Mouse (Mus musculus) T-helper 17 cell (primary cell): ENCODE data around the gene Ptges2.
"Not testable (repeated sequence)": the region's sequence is repeated elsewhere in the genome, so short reads cannot be mapped to it uniquely, and the experiment has no call there.

Experiments used
- in situ Hi-C, 2 experiments: fragments of 300-600 bp; cut with MboI, MseI; formaldehyde crosslinking; loops; 1 replicate in 1 of 2; 2 replicates in 1 of 2; pipeline ENCODE4 v1.15.1; 2025; ENCODE audit warnings: high pct_unique_total_duplicates in 2 of 2

The Ptges2 gene

DNA sequence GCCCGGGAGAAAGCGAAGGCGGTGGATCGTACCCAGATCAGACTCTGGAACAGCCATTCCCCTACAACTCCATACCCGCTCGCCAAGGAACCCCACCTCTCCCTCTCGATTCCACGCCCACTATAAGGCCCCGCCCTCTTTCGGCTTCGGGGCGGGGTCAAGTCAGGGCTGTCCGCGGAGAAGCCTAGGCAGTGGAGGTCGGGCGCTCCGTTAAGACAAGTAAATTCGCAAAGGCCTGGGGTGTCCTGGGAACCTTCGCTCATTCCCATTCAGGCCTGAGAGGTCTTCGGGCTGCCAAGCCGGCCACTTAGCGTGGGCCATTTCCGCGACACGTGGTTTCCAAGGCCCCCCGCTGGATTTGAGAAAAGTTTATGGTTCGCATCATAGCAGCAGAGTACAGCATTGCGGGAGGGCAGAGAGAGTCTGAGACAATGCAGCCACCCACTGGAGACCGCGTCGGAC is at the start of gene Ptges2:
Gene Ptges2, plus strand, starts transcription at position 413 of the 462 bp plus-strand sequence.
- in situ Hi-C loops = no loop called here

DNA sequence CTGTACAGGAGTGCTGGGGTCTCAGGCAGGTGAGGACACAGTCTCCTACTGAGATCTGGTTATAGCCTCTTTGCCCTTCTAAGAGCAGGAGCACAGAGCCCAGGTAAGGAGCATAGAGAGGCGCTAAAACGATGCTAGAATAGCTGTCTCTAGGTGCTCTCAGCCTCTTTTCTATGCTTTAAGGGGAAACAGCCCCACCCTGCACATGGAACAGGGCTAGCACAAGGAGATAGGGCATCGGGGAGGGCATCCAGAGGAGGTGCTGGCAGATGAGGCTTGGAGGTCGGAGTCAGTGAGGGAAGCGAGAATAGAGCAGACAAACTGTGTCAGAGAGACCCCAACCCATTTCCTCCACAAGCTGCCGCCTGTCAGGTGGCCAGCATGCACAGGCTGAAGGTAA is 48.7 kb upstream of the Ptges2 start:
- in situ Hi-C loops = loop anchor here in 1 of 2 experiments (5.0 kb wide), 1 partner anchor 40 kb away; no protein-coding TSS in a partner anchor

DNA sequence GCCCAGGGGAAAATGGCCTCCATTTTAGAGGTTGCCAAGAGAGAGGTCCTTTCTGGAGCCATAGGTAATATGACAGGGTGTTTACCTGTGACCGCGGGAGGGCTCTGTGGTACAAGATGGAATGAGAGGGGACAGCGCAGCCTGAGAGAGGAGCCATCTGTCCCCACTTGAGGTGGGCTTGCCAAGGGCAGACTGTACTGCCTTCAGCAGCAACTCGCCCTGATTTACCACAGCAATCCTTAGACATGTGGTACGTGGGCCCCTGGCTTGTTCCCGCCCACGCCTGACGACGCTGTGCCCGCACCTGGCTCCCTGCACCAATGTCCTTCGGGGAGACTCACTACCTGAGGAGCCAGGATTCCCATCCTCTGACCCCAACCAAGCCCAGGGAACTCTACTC is 47.4 kb upstream of the Ptges2 start:
- in situ Hi-C loops = loop anchor here in 1 of 2 experiments (5.0 kb wide), 1 partner anchor 41 kb away; no protein-coding TSS in a partner anchor

DNA sequence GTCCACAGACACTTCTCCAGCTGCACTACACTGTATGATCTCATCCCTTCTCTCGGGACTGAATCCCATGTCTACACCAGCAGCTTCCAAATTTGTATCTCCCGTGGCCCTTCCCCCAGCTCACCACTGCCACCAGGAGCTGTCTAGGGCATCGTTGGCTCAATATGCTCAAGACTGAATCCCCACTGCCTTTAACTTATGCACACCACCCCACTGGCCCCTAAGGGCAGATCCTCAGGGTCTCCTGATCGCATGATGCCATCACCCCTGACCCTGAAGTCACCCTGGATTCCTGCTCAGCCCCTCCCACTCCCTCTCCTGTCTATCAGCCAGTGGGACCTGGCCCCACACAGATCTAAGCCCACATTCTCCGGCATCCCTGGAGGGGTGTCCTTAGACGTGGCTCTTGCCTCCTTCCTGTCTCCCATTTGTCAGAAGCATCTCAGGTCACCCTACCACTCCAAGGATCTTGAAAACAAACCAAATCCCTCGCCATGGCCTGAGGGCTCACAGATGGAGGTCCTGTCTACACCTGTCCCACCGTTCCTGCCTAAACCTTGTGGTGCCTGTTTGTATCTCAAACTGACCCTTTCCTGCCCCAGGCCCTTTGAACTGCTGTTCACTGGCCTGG is 46.0 kb upstream of the Ptges2 start:
- in situ Hi-C loops = loop anchor here in 1 of 2 experiments (5.0 kb wide), 1 partner anchor 42 kb away; no protein-coding TSS in a partner anchor

DNA sequence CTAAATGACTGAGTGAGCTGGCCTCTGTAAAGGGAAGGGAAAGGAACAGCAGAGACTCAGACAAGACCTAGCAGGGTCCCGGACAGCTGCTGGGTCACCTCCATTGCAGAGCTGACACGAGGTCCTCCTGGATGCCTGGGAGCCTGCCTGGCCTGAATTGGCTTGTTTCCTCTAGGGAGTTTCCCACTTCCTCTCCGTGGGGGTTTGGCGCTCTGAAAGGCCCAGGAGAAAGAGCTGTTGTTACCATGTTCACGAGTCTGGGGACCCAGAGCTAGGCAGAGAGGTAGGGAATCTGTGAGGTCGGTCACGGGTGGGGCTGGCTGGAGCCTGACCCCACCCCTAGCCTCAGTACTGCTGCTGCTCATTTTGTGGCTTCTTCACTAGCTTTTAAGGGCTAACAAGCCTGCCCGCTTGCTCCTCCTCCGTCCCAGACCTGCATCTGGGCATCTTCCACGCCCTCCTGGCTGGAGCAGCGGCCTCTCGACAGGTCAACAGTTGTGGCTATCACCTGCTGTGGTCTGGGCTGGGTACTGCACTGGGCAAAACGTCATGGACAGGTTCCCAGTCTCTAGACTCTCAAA is 45.1 kb upstream of the Ptges2 start:
- in situ Hi-C loops = no loop called here

DNA sequence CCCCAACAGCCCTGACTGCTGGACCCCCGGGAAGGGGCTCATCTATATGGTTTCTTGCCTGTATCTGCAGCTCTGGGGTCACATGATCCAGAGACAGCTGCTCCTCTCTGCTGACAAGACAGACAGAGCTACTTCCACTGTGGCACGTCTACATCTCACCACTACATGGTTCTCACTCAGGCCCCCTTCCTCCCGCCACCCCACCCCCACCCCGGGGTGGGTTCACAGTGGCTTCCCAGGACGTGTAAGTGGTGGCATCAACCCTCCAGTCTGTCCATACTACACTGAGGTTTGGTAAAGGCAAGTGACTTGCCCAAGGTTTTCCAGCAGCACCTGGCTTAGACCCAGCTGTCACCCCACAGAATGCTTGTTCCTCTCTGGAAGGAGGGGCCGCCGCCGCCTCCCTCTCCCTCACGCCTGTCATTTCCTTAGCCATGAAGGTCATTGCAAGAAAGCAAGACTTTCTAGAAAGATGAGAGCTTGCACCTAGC is 44.2 kb upstream of the Ptges2 start:
- in situ Hi-C loops = no loop called here

DNA sequence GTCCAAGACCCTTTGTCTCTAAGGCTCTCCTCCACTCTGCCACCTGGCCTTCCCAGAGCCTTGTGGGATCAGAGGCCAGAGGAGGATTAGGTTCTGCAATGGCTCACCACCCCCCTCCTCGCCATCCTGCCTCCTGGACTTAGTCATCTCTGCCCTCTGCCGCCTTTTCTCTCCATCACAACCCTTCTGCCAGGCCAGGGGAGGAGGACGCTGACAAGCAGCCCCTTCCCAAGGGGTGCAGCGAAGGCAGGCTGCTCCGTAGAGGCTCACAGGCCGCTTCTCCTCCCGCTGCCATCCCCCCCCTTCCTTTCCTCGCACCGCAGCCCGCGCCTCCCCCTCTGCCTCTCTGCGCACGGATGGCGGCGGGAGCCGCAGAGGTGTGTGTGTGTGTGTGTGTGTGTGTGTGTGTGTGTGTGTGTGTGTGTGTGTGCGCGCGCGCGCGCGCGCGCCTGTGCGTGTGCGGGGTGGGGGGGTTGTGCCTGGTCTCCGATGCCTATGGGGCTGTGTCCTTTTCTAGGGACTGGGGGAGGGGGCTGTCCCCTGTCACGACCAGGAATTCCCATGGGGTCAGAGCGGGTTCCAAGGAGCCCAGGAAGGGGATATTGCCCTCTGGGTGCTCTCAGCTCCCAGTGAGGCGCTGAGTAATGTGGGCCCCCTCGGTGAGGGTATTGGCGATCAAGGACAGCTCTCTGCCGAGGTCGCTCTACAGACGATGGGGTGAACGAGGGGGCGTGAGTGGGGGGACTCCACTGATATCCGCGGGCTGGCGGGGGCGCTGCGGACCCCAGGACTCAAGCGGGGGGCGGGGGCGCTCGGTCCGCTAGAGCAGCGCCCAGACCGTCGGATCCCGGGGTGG is 43.3 kb upstream of the Ptges2 start, which contains the start of gene Ciz1:
Gene Ciz1, plus strand, starts transcription at position 177 of the 856 bp plus-strand sequence.
- in situ Hi-C loops = no loop called here

DNA sequence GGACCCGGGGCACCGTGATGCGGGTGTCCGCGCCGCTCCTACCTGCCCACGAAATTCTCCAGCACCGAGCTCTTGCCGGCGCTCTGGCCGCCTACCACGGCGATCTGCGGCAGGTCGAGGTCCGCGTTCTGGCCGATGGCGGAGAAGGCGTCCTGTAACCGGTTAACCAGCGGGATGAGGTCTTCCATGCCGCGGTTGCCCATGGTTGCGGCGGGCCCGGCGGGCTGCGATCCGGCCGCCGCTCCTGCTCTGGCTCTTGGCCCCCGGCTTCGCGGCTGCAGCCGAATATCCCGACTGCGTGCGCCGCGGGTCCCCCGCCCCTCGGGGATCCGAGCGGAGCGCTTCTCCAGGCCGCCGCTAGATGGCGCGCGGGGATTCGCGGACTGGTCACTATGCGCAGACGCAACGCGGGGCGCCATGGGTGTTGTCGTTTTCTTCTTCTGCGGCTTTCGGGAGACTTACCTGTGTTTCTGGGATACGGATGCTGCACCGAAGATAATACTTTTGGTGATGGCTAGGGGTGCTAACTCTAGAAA is 42.6 kb upstream of the Ptges2 start, which contains the start of gene Dnm1:
Gene Dnm1, minus strand, starts transcription at position 332 of the 536 bp plus-strand sequence.
- in situ Hi-C loops = no loop called here

DNA sequence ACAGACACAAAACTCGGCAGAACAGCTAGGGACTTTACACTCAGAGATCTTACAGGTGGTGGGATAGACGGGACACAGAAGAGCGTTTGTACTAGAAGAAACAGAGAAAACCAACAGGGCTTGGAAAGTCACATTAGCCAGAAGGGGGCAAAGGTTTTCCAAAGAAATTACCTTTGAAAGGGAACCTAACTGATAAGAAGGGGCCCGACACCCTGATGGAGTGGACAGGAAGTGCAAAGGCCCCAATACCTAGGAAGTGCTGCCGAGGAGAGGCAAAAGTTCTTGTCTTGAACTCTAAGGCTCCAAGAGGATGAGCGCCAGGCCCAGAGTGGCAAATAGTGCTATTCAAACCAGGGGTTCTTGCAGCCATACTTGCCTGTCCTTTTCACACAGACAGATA is 41.9 kb upstream of the Ptges2 start:
- in situ Hi-C loops = no loop called here

DNA sequence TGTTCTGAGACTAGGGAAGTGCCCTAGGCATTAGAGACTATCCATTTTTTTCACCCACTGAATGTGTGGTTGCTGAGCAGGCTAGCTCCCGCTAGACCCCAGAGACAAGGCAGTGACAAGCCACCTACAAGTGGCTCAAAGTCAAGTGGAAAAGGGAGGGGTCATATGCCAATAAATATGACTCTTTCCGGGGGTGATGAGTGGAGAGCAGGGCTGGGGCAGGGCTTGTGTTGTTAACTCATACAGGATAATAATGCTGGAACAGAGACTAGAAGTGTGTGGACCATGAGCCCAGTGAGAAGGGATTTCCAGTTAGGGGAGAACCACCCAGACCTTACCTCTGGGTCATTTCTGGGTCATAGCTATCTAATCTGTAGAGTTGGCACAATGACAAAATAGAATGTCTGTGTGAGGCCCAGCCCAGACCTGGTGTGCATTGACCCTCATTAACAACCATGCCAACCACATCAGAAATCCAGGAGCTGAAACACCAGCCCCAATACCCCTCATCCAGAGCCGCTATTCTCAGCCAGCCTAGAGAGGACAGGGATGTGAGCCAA is 41.3 kb upstream of the Ptges2 start:
- in situ Hi-C loops = no loop called here

DNA sequence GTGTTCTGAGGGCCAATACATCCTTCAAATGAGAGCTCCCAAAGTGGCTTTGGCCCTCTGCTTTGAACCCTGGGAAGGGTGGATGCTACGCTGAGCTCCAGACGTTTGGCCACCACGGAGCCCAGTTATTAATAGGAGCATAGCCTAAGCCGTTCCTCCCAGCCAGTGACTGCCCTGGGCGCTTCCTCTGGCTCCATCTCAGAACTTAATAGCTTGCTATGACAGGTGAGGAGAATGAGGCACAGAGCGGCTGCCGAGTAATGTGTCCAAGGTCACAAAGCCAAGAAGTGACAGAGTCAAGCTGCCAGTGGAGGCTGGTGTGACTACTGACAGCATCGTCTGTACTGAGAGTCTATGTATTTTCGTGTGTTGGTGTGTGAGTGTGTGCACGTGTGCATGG is 39.5 kb upstream of the Ptges2 start:
- in situ Hi-C loops = no loop called here

DNA sequence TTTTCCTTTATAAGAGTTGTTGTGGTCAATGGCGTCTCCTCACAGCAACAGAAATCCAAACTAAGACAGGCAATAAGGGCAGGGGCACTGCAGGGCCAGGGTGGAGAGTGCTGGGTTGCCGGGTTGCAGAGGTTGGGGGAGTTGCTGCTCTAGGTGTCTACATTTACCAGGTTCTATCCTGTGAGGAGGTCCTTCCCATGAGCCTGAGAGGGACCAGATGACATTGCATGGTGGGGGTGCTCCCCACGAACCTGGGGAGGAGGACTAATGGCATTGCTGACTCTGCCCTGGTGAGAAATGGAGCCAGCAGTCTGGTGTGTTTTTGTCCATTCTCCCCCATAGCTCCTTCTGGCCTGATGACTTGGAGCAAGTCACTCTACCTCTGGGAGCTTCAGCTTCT is 38.0 kb upstream of the Ptges2 start:
- in situ Hi-C loops = no loop called here

DNA sequence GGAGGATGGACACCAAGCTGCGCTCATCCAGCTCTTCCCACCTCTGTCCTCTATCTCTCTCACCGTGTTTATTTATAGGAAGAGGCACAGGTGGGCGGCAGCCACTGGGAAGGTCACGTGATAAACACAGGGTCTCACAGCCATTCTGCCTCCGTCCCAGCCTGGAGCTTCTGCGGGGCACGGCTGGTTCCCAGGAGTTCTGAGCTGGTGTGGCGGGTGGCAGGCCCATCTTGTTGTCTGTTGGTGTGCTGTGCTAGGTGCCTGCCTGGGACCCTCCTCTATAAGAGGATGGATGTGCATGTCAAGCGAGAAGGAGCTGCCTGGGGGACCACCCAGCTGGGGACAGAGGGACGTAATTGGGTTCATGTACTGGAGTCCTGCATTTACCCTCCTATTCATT is 37.3 kb upstream of the Ptges2 start:
- in situ Hi-C loops = no loop called here

DNA sequence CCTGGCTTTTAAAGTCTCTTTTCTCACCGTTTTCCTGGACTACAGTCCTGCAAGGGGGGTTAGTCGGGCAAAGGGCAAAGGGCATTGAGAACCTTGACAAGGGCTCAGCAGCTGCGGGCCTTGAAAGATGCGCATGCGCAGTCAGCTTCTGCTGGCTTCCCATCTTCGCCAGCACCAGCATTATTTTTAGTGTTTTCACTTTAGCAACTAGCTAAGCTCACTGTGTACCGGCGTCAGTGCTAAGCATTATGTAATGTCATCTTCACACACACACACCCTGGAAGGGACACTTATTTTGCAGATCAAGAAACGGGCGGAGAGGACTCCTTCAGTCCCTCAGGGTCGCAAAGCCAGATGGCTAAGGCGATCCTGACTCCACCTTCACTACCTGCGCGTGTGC is 35.0 kb upstream of the Ptges2 start:
- in situ Hi-C loops = no loop called here

DNA sequence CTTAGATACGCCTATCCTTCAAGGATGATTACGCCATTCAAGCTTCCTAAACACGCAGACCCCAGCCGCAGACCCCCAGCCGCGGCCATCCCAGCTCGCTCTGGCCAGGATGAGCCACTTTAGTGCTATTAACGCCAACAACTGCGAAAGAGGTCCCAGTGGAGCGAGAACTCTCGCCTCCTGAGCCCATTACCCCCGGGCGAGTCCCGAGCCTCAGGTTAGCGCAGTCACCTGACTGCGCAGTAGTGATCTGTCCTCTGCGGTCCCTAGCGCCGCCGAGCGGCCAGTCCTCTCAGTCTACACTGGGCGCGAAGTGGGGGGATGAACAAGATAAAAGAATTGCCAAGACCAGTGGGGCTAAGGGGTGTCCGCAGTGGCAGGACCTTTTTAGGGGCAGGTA is 34.3 kb upstream of the Ptges2 start:
- in situ Hi-C loops = no loop called here

DNA sequence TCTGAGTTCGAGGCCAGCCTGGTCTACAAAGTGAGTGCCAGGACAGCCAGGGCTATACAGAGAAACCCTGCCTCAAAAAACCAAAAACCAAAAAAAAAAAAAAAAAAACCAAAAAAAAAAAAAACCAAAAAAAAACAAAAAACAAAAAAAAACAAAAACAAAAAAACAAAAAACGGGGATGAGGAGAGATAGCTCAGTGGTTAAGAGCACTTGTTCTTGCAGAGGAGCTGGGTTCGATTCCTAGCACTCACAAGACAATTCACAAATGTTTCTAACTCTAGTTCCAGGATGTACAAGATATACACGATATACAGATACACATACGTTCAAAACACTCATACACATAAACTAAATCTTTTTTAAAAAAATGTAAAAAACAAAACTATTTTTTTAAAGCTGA is 33.4 kb upstream of the Ptges2 start:
- in situ Hi-C loops = not testable (repeated sequence)

DNA sequence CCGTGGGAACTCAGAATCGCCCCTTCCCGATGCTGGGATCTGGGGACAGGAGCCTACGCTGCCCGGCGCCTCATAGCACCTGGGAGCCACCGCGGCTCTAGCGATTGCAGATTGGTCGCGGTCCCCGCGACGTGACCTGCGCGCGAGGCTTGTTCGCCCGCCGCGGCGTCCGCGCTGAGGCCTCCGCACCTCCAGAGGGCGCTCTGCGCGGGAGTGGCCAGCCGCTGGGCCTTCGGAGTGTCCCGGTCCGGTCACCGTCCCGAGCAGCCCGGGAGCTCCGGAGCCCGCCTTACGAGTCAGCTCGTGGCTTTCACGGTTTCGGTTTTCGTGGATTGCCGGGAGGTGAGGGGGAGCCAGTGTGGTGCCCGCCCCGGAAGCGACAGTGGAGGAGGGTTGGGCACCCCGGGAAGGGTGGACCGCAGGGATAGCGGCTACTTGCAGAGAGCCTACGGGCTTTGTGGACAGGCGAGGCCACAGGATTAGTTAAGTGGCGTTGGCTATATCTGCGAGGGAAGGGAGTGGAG is 32.8 kb upstream of the Ptges2 start:
- in situ Hi-C loops = no loop called here

DNA sequence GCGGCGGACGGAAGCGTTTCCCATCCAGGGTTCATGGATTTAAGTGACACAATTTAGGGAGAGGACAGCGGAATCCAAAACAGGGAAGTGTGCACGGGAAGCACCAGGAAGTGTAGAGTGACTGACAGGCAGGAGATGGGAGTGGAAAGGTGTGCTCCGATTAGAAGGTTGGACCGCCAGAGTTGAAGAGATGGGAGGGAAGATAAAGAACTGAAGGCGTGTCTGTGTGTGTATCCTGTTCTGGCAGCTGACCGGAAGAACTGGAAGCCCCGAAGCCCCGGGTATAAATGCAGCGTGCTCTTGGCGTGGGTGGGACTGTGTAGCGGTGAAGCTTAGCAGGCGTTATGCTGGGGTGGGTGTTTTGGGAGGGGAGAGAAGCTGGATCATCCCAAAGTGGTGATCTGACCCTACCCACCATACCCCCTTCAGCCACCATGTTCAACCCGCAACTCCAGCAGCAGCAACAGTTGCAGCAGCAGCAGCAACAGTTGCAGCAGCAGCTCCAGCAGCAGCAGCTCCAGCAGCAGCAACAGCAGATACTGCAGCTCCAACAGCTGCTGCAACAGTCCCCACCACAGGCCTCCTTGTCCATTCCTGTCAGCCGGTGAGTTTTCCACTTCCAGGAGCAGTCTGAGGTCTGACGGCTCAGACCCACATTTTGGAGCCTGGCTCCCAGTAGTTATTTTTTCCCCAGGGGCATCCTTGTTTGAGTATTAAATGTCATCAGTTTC is 32.2 kb upstream of the Ptges2 start:
- in situ Hi-C loops = no loop called here

DNA sequence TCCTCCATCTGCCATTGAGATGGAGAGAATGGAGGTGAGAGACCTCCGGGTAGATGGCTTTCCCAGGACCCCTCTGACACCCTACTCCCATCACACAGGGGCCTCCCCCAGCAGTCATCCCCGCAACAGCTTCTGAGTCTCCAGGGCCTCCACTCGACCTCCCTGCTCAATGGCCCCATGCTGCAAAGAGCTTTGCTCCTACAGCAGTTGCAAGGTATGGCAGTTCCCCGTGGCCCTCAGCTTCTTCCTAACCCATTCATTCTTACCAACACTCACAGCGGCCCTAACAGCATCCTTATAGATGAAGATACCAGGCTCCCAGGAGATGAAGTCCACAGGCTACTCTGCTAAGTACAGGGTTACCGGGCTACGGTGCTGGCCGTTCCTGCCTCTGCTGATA is 31.6 kb upstream of the Ptges2 start:
- in situ Hi-C loops = no loop called here

DNA sequence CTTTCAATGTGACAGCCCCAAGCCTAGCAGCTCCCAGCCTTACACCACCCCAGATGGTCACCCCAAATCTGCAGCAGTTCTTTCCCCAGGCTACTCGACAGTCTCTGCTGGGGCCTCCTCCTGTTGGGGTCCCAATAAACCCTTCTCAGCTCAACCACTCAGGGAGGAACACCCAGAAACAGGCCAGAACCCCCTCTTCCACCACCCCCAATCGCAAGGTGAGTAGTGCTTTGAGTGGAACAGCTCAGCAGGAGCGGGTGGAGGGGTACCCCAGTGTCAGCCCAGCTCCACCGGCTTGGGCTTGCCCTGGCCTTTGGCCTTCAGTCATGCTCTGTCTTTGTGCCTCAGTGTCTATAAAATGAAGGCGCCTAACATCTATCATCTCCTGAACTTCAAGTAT is 28.4 kb upstream of the Ptges2 start:
- in situ Hi-C loops = no loop called here

DNA sequence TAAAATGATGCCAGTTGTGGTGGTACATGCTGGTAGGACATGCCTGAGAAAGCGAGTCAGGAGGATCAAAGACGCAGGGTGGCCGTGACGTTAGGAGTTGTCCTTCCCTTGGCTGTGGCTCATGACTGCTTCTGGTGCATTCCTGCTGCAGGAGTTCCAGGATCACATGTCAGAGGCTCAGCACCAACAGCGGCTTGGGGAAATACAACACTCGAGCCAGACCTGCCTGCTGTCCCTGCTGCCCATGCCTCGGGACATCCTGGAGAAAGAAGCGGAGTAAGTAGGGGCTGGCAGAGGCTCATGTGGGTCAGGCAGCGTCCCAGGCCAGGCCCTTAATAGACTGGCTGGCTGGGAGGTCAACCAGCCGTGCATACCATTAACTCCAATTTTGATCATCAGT is 21.5 kb upstream of the Ptges2 start:
- in situ Hi-C loops = no loop called here
